Mouse (Mus musculus): ENCODE results near the gene Kmt5b.

Kmt5b gene

GRCm38 (mm10) chr19:3767276-3767780, at the start of gene Kmt5b:
TSS of gene Kmt5b (plus strand) at chr19:3767421.
- peak; percentile 31 for DNase-seq (ENCODE audit: extremely low read depth, low read depth)

- no peak for DNase-seq (ENCODE audit: extremely low read depth, low read depth)
Observed at GRCm38 (mm10) chr19:3718481-3719361, 48.5 kb upstream of the Kmt5b start.

- no peak for DNase-seq (ENCODE audit: extremely low read depth, low read depth)
Observed at GRCm38 (mm10) chr19:3719362-3719891, 47.8 kb upstream of the Kmt5b start.

- DNase-seq (ENCODE audit: extremely low read depth, low read depth), result no peak
Observed at GRCm38 (mm10) chr19:3723170-3723569, 44.1 kb upstream of the Kmt5b start.

GRCm38 (mm10) chr19:3723904-3724303, 43.3 kb upstream of the Kmt5b start:
- DNase-seq (ENCODE audit: extremely low read depth, low read depth), result peak; percentile 41

- DNase-seq (ENCODE audit: extremely low read depth, low read depth), result peak; percentile 67
Observed at GRCm38 (mm10) chr19:3724779-3725178, 42.4 kb upstream of the Kmt5b start.

- DNase-seq (ENCODE audit: extremely low read depth, low read depth), result no peak
Observed at GRCm38 (mm10) chr19:3728901-3729300, 38.3 kb upstream of the Kmt5b start.

- DNase-seq (ENCODE audit: extremely low read depth, low read depth), result no peak
Observed at GRCm38 (mm10) chr19:3730781-3731646, 36.2 kb upstream of the Kmt5b start.

- DNase-seq (ENCODE audit: extremely low read depth, low read depth), result no peak
Observed at GRCm38 (mm10) chr19:3736001-3736400, 31.2 kb upstream of the Kmt5b start.

- DNase-seq (ENCODE audit: extremely low read depth, low read depth), result no peak
Observed at GRCm38 (mm10) chr19:3739650-3740049, 27.6 kb upstream of the Kmt5b start.

GRCm38 (mm10) chr19:3742716-3743115, 24.5 kb upstream of the Kmt5b start:
- DNase-seq (ENCODE audit: extremely low read depth, low read depth), result no peak

GRCm38 (mm10) chr19:3743362-3743761, 23.9 kb upstream of the Kmt5b start:
- DNase-seq (ENCODE audit: extremely low read depth, low read depth), result no peak

GRCm38 (mm10) chr19:3743851-3744512, 23.2 kb upstream of the Kmt5b start:
- DNase-seq (ENCODE audit: extremely low read depth, low read depth), result no peak

GRCm38 (mm10) chr19:3752621-3753239, 14.5 kb upstream of the Kmt5b start:
- no peak for DNase-seq (ENCODE audit: extremely low read depth, low read depth)

- DNase-seq (ENCODE audit: extremely low read depth, low read depth), result no peak
Observed at GRCm38 (mm10) chr19:3753240-3753633, 14.0 kb upstream of the Kmt5b start.

- peak; percentile 45 for DNase-seq (ENCODE audit: extremely low read depth, low read depth)
Observed at GRCm38 (mm10) chr19:3753738-3754137, 13.5 kb upstream of the Kmt5b start.

- no peak for DNase-seq (ENCODE audit: extremely low read depth, low read depth)
Observed at GRCm38 (mm10) chr19:3757861-3758260, 9.4 kb upstream of the Kmt5b start.

GRCm38 (mm10) chr19:3765221-3765820, 1.9 kb upstream of the Kmt5b start:
- no peak for DNase-seq (ENCODE audit: extremely low read depth, low read depth)

GRCm38 (mm10) chr19:3766378-3766777, 843 bp upstream of the Kmt5b start:
- DNase-seq (ENCODE audit: extremely low read depth, low read depth), result no peak
